Mouse (Mus musculus): ENCODE results near the gene Zc3h10. TPM values are rescaled to one million over a fixed set of nuclear protein-coding genes. Genes with fewer than 3 reads are reported as not detected.

Zc3h10 gene
- total and polyA plus RNA-seq, 2 experiments from 2014 or later: 8.1 to 24.4 TPM

DNA sequence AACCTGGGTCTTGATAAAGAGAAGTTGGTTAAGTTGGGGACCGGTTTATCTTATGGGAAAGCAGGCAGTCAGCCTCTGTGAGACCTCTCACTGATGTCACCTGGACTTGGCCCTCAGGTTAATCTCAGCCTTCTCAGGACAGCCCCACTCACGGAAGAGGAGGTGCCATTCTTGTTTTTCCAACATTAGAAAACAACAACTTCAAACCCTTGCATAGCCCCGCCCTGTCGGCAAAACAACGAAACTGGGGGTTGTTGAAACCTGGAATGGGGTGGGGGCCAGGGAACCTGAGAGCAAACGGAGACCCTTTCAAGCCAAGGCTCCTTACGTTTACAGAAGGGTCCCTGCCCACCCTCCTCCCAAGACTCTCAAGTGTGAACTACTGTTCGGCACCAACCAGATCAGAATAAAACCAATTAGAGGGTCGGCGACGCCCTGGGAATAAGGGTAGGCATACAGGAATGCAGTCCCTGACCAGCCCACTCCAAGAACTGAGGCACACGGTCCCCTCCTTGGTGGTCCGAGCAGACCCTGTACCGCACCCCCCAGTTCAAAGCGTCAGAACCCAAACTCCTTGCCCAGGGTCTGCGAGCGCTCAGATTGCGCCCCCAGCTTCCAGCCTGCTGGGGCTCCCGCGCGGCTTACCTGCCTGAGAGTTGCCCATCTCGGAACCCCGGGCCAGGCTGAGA, 41.3 kb upstream of the Zc3h10 start:
- Histone ChIP-seq H3K4me3 (ENCODE audit: low read depth, low read length) (peak overlapping the region; percentile 79), H3K36me3 (replicated peaks; ENCODE audit: control insufficient read depth, insufficient read depth, low read length) (no peaks in the 10 kb centered on the region), H3K9me3 (replicated peaks; ENCODE audit: control insufficient read depth, low read length) (no peaks in the 10 kb centered on the region), H3K27ac (ENCODE audit: low read depth) (no peak overlapping the region), H3K27me3 (ENCODE audit: control insufficient read depth, insufficient read depth, low read length) (peaks cover 19% of the 10 kb centered on the region; the same call in 1 of the 2 replicates), H3K4me2 (ENCODE audit: low read depth, low read length) (peak overlapping the region; percentile 92), H3K9ac (replicated peaks; ENCODE audit: low read depth, low read length) (peak overlapping the region; percentile 43), H3K4me1 (ENCODE audit: control insufficient read depth, insufficient read depth) (peaks cover 5% of the 10 kb centered on the region)
- WGBS: 7% methylated on average over 23 of the region's 23 CpGs
- TF ChIP-seq EP300 (IDR thresholded peaks at IDR 0.05; ENCODE audit: low read depth) (no peak), CTCF (IDR thresholded peaks at IDR 0.05; ENCODE audit: low read depth) (no peak)
- no peak for DNase-seq (ENCODE audit: low spot score)
- no peak for ATAC-seq (ENCODE audit: insufficient read depth, low read depth)

DNA sequence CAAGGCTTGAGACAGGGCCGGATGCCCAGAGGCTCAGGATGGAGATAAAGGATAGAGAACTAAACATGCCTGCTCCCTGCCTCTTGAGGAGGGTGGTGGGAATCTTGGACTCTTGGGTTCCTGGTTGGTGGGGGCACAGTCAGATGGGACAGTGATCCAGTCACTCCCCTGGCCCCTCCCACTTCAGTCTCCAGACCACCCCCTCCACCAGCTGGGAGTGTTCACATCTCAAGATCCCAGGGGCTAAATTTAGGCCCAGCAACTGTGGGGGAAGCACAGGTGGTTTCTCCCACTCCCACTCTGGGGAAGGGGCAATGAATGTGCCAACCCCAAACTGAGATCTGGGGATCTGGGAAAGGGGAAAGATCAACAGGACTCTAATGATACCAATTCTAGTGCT, 40.6 kb upstream of the Zc3h10 start:
- WGBS: 23% methylated on average over 1 of the region's 1 CpGs
- H3K4me1 ChIP-seq (ENCODE audit: control insufficient read depth, insufficient read depth): peaks cover 5% of the 10 kb centered on the region
- no peak overlapping the region for H3K9ac ChIP-seq (replicated peaks; ENCODE audit: low read depth, low read length)
- TF ChIP-seq CTCF (IDR thresholded peaks at IDR 0.05; ENCODE audit: low read depth): no peak
- TF ChIP-seq EP300 (IDR thresholded peaks at IDR 0.05; ENCODE audit: low read depth): no peak
- no peak for ATAC-seq (ENCODE audit: insufficient read depth, low read depth)
- no peak for DNase-seq (ENCODE audit: low spot score)
- no peak overlapping the region for H3K27ac ChIP-seq (ENCODE audit: low read depth)
- no peak overlapping the region for H3K4me3 ChIP-seq (ENCODE audit: low read depth, low read length)
- no peaks in the 10 kb centered on the region for H3K36me3 ChIP-seq (replicated peaks; ENCODE audit: control insufficient read depth, insufficient read depth, low read length)
- no peak overlapping the region for H3K4me2 ChIP-seq (ENCODE audit: low read depth, low read length)
- H3K9me3 ChIP-seq (replicated peaks; ENCODE audit: control insufficient read depth, low read length): no peaks in the 10 kb centered on the region
- H3K27me3 ChIP-seq (ENCODE audit: control insufficient read depth, insufficient read depth, low read length): peaks cover 19% of the 10 kb centered on the region; the same call in 1 of the 2 replicates

DNA sequence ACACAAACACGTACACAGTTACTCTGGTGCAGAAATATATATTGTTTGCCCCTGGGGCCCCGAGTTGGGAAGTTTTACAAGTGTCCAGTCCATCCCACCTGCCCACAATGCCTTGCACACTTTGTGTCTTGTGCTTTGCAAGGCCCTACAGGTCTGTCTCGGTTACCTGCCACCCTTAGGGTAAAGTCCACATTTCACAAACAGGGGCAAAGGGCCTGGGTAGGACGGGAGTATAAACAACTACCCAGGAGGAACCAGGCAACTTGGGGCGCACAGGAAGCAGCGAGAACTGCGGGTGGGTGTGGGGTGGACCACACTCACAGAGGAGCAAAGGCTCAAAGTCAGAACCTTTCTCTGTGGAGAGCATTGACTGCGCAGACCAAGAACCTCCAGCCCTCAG, 40.1 kb upstream of the Zc3h10 start:
- peaks cover 19% of the 10 kb centered on the region; the same call in 1 of the 2 replicates for H3K27me3 ChIP-seq (ENCODE audit: control insufficient read depth, insufficient read depth, low read length)
- DNase-seq (ENCODE audit: low spot score) (no peak), ATAC-seq (ENCODE audit: insufficient read depth, low read depth) (no peak)
- peaks cover 5% of the 10 kb centered on the region for H3K4me1 ChIP-seq (ENCODE audit: control insufficient read depth, insufficient read depth)
- no peak overlapping the region for H3K4me3 ChIP-seq (ENCODE audit: low read depth, low read length)
- TF ChIP-seq EP300 (IDR thresholded peaks at IDR 0.05; ENCODE audit: low read depth): no peak
- no peak for TF ChIP-seq CTCF (IDR thresholded peaks at IDR 0.05; ENCODE audit: low read depth)
- no peaks in the 10 kb centered on the region for H3K36me3 ChIP-seq (replicated peaks; ENCODE audit: control insufficient read depth, insufficient read depth, low read length)
- 66% methylated on average over 8 of the region's 8 CpGs for WGBS
- H3K9ac ChIP-seq (replicated peaks; ENCODE audit: low read depth, low read length): no peak overlapping the region
- H3K9me3 ChIP-seq (replicated peaks; ENCODE audit: control insufficient read depth, low read length): no peaks in the 10 kb centered on the region
- H3K27ac ChIP-seq (ENCODE audit: low read depth): no peak overlapping the region
- H3K4me2 ChIP-seq (ENCODE audit: low read depth, low read length): no peak overlapping the region

DNA sequence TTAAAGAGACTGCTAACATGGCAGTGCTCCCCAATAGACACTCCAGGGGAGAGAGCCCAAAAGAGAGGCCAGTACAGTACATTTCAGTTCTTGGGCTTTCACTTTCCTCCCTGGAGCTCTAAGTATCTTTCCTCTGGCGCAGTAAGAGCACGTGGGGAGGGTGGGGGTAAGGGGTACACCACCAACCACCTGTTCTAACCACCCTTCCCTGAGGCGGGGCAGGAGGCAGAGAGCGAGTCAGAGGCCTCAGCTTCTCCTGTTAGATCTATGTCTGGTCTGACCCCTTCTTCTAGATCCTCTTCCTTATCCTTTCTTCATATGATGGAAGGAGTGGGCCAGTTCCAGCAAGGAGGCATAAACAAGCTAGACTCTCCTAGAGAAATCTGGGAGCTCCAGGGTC, 39.5 kb upstream of the Zc3h10 start:
- TF ChIP-seq EP300 (IDR thresholded peaks at IDR 0.05; ENCODE audit: low read depth): no peak
- no peak for TF ChIP-seq CTCF (IDR thresholded peaks at IDR 0.05; ENCODE audit: low read depth)
- DNase-seq (ENCODE audit: low spot score) (no peak), ATAC-seq (ENCODE audit: insufficient read depth, low read depth) (no peak)
- peaks cover 19% of the 10 kb centered on the region; the same call in 1 of the 2 replicates for H3K27me3 ChIP-seq (ENCODE audit: control insufficient read depth, insufficient read depth, low read length)
- H3K9ac ChIP-seq (replicated peaks; ENCODE audit: low read depth, low read length): no peak overlapping the region
- H3K4me2 ChIP-seq (ENCODE audit: low read depth, low read length): no peak overlapping the region
- no peaks in the 10 kb centered on the region for H3K36me3 ChIP-seq (replicated peaks; ENCODE audit: control insufficient read depth, insufficient read depth, low read length)
- WGBS: 55% methylated on average over 4 of the region's 4 CpGs
- no peak overlapping the region for H3K27ac ChIP-seq (ENCODE audit: low read depth)
- no peak overlapping the region for H3K4me3 ChIP-seq (ENCODE audit: low read depth, low read length)
- peaks cover 5% of the 10 kb centered on the region for H3K4me1 ChIP-seq (ENCODE audit: control insufficient read depth, insufficient read depth)
- no peaks in the 10 kb centered on the region for H3K9me3 ChIP-seq (replicated peaks; ENCODE audit: control insufficient read depth, low read length)

DNA sequence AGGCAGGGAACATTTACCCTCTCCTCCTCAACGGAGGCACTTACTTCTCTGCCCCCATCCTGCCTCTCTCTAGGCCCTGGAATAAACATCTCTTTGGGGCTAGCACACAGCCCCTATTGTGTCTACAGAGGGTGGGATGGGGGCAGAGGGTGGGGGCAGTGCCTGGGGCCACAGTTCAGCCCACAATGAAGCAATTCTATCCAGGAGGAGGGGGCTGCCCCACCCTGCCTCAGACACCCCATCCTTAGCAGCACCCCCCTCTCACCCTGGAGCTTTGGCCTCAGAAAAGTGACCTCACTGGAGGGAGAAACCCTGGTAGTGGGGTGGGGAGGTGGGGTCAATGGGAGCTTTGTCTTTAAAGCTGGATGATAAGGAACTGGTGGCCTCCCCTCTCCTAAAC, 39.0 kb upstream of the Zc3h10 start:
- ATAC-seq (ENCODE audit: insufficient read depth, low read depth) (no peak), DNase-seq (ENCODE audit: low spot score) (no peak)
- Histone ChIP-seq H3K4me1 (ENCODE audit: control insufficient read depth, insufficient read depth) (peaks cover 5% of the 10 kb centered on the region), H3K4me2 (ENCODE audit: low read depth, low read length) (no peak overlapping the region), H3K27ac (ENCODE audit: low read depth) (no peak overlapping the region), H3K27me3 (ENCODE audit: control insufficient read depth, insufficient read depth, low read length) (peaks cover 19% of the 10 kb centered on the region; the same call in 1 of the 2 replicates), H3K9me3 (replicated peaks; ENCODE audit: control insufficient read depth, low read length) (no peaks in the 10 kb centered on the region), H3K9ac (replicated peaks; ENCODE audit: low read depth, low read length) (no peak overlapping the region), H3K4me3 (ENCODE audit: low read depth, low read length) (no peak overlapping the region), H3K36me3 (replicated peaks; ENCODE audit: control insufficient read depth, insufficient read depth, low read length) (no peaks in the 10 kb centered on the region)
- no peak for TF ChIP-seq EP300 (IDR thresholded peaks at IDR 0.05; ENCODE audit: low read depth)
- no peak for TF ChIP-seq CTCF (IDR thresholded peaks at IDR 0.05; ENCODE audit: low read depth)
- WGBS: 15% methylated on average over 1 of the region's 1 CpGs

DNA sequence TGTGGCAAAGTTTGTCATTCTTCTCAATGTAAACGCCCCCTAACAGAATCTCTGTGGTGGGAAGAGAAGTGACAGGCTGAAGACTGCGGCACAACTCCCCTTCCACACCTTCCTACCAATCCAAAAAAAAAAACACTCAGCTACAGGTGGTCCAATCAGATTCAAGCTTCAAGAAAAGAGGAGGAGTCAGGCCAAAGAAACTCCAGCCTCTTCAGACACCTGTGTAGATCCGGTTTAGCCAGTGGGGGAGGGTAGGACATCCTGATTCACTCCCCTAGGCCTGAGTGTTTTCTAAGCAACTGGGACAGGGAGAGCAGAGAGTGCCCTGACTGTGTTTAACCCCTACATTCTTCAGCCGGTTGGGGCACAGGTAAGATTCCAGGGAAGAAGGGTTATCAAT, 36.8 kb upstream of the Zc3h10 start:
- TF ChIP-seq EP300 (IDR thresholded peaks at IDR 0.05; ENCODE audit: low read depth) (no peak), CTCF (IDR thresholded peaks at IDR 0.05; ENCODE audit: low read depth) (no peak)
- DNase-seq (ENCODE audit: low spot score): no peak
- no peak overlapping the region for H3K4me2 ChIP-seq (ENCODE audit: low read depth, low read length)
- no peaks in the 10 kb centered on the region for H3K36me3 ChIP-seq (replicated peaks; ENCODE audit: control insufficient read depth, insufficient read depth, low read length)
- no peak overlapping the region for H3K27ac ChIP-seq (ENCODE audit: low read depth)
- peaks cover 4% of the 10 kb centered on the region for H3K4me1 ChIP-seq (ENCODE audit: control insufficient read depth, insufficient read depth)
- 21% methylated on average over 4 of the region's 4 CpGs for WGBS
- no peak overlapping the region for H3K4me3 ChIP-seq (ENCODE audit: low read depth, low read length)
- peaks cover 18% of the 10 kb centered on the region; the same call in 1 of the 2 replicates for H3K27me3 ChIP-seq (ENCODE audit: control insufficient read depth, insufficient read depth, low read length)
- H3K9me3 ChIP-seq (replicated peaks; ENCODE audit: control insufficient read depth, low read length): no peaks in the 10 kb centered on the region
- H3K9ac ChIP-seq (replicated peaks; ENCODE audit: low read depth, low read length): no peak overlapping the region
- ATAC-seq (ENCODE audit: insufficient read depth, low read depth): no peak

Data from heart, postnatal 0 days (tissue).